Mouse (Mus musculus) lung, embryonic 16.5 days (tissue): ENCODE data around the gene Tbca. TPM values are rescaled to one million over a fixed set of nuclear protein-coding genes. Genes with fewer than 3 reads are reported as not detected.

Experiments used
- ATAC-seq: fragments of 200-750 bp; cut with Nextera tagmentation; 2 replicates; pipeline ENCODE4 v1.8.0; 2017; ENCODE audit warnings: low read depth, mild to moderate bottlenecking, moderate library complexity
- H3K27ac ChIP-seq: fragments of 300-500 bp; sonication (generic); 2 replicates; pipeline ENCODE4 v1.5.1; 2014; ENCODE audit warnings: mild to moderate bottlenecking, control low read depth, low read length
- H3K27me3 ChIP-seq: fragments of 300-500 bp; sonication (generic); 2 replicates; pipeline ENCODE4 v1.6.1; 2014; ENCODE audit warnings: low read depth, low read length, mixed read lengths; ENCODE audit not compliant: control insufficient read depth, insufficient read depth
- H3K36me3 ChIP-seq: fragments of 300-500 bp; sonication (generic); 2 replicates; pipeline ENCODE4 v1.6.1; 2014; ENCODE audit warnings: low read length; ENCODE audit not compliant: control insufficient read depth, insufficient read depth
- H3K4me1 ChIP-seq: fragments of 300-500 bp; sonication (generic); replicated peaks from 2 replicates; pipeline ENCODE4 v1.6.1; 2014; ENCODE audit warnings: low read length, mixed read lengths; ENCODE audit not compliant: control insufficient read depth, insufficient read depth
- H3K4me2 ChIP-seq: fragments of 300-500 bp; sonication (generic); 2 replicates; pipeline ENCODE4 v1.6.1; 2014; ENCODE audit warnings: low read depth, low read length, control low read depth
- H3K4me3 ChIP-seq: fragments of 300-500 bp; sonication (generic); 2 replicates; pipeline ENCODE4 v1.5.1; 2014; ENCODE audit warnings: mild to moderate bottlenecking, low read length, control low read depth
- H3K9ac ChIP-seq: fragments of 300-500 bp; sonication (generic); 2 replicates; pipeline ENCODE4 v1.6.1; 2014; ENCODE audit warnings: low read length, control low read depth
- H3K9me3 ChIP-seq: fragments of 300-500 bp; sonication (generic); 2 replicates; pipeline ENCODE4 v1.6.1; 2016; ENCODE audit warnings: low read length; ENCODE audit not compliant: control insufficient read depth
- WGBS: fragments of 180-500 bp; shearing (Covaris S2); extraction: QIAGEN DNeasy Blood & Tissue Kit; methylation state at CpG from one replicate; pipeline ENCODE4 v1.1.7; 2014; 5-methylcytosine and 5-hydroxymethylcytosine counted together
- polyA plus RNA-seq: library from polyadenylated mRNA; unstranded; fragments of >200 nt; fragmentation: Nextera tagmentation; extraction: Ambion mirVana; gene quantifications from 2 replicates; pipeline ENCODE4 v1.2.1, GENCODE M21; 2015

The Tbca gene
- polyA plus RNA-seq, 1 experiment from 2014 or later: 225 TPM

DNA sequence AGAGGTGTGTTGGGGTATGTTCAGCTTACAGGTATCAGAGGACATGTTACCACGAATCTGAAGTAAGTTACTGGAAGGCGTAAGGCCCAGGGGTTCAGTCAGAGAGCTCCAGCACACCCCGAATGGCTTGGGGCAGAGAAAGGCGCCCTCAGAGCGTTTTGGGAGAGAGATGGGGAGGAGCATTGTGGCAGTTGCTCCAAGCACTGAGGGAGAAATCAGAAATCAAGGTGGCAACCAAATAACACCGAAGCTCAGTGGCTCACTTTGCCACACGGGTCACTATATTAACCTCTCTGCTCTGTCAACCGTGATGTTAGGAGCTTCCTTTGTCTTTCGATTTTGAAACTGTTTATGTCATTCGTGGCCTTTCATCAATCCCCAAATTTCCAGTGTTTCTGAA is 93.5 kb downstream of the Tbca start:
- Histone ChIP-seq H3K36me3 (no peaks in the 10 kb centered on the region), H3K9me3 (no peaks in the 10 kb centered on the region), H3K9ac (no peak overlapping the region), H3K4me2 (no peak overlapping the region), H3K4me1 (peaks cover 19% of the 10 kb centered on the region), H3K27me3 (peaks cover 81% of the 10 kb centered on the region), H3K27ac (no peak overlapping the region), H3K4me3 (no peak overlapping the region; the same call in 1 of the 2 replicates)
- ATAC-seq: no peak
- 3% methylated on average over 10 of the region's 10 CpGs for WGBS

DNA sequence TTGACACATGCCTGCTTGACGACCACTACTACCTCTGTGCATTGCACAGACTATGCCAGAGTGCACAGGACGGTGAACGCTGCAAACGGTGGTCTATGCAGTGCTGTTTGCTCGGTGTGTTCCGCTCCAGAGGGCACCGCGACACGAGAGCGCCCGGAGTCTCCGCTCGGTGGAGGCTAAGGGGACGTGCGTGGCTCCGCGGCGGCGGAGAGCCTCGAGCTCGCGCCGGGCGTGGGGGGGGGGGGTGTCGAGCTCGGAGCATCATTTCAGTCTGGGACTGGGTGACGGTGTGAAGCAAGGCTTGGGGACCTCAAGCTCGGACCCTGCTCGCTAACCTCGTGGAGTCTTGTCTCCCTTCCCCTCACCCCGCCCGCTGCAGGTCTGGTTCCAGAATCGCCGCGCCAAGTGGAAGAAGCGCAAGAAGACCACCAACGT is 94.0 kb downstream of the Tbca start:
- H3K9ac ChIP-seq: no peak overlapping the region
- H3K36me3 ChIP-seq: no peaks in the 10 kb centered on the region
- peak overlapping the region; percentile 51 for H3K4me3 ChIP-seq
- H3K4me2 ChIP-seq: peak overlapping the region; percentile 80
- H3K27me3 ChIP-seq: peaks cover 81% of the 10 kb centered on the region
- ATAC-seq: peak; percentile 37
- under 1% methylated on average over 32 of the region's 37 CpGs for WGBS
- no peaks in the 10 kb centered on the region for H3K9me3 ChIP-seq
- H3K4me1 ChIP-seq: peaks cover 19% of the 10 kb centered on the region
- H3K27ac ChIP-seq: no peak overlapping the region

DNA sequence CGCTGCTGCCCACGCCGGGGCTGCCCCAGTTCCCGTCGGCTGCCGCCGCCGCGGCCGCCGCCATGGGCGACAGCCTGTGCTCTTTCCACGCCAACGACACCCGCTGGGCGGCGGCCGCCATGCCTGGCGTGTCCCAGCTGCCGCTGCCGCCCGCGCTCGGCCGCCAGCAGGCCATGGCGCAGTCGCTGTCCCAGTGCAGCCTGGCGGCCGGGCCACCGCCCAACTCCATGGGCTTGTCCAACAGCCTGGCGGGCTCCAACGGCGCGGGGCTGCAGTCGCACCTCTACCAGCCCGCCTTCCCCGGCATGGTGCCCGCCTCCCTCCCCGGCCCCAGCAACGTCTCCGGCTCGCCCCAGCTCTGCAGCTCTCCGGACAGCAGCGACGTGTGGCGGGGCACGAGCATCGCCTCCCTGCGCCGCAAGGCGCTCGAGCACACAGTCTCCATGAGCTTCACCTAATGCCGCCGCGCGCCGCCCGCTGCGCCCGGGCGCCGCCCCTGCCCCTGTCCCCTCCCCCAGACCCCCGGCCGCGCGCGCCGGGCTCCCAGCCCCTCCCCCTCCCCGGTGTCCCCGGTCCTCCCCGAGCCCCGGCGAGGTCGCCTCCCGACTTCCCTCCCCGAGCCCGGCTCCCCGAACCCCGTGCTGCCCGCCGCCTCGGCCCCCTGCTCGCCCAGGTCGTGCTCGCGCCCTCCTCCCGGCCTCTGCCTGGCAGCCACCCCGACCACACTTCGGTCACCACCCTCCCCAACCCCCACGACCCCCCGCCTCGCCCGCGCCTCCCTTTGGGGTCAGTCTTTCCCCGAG is 94.7 kb downstream of the Tbca start:
- H3K4me3 ChIP-seq: peak overlapping the region; percentile 51
- peaks cover 84% of the 10 kb centered on the region for H3K27me3 ChIP-seq
- H3K4me2 ChIP-seq: peak overlapping the region; percentile 80
- H3K27ac ChIP-seq: no peak overlapping the region
- no peak overlapping the region for H3K9ac ChIP-seq
- under 1% methylated on average over 55 of the region's 95 CpGs for WGBS
- peaks cover 19% of the 10 kb centered on the region for H3K4me1 ChIP-seq
- H3K36me3 ChIP-seq: no peaks in the 10 kb centered on the region
- H3K9me3 ChIP-seq: no peaks in the 10 kb centered on the region
- ATAC-seq: peak; percentile 81

DNA sequence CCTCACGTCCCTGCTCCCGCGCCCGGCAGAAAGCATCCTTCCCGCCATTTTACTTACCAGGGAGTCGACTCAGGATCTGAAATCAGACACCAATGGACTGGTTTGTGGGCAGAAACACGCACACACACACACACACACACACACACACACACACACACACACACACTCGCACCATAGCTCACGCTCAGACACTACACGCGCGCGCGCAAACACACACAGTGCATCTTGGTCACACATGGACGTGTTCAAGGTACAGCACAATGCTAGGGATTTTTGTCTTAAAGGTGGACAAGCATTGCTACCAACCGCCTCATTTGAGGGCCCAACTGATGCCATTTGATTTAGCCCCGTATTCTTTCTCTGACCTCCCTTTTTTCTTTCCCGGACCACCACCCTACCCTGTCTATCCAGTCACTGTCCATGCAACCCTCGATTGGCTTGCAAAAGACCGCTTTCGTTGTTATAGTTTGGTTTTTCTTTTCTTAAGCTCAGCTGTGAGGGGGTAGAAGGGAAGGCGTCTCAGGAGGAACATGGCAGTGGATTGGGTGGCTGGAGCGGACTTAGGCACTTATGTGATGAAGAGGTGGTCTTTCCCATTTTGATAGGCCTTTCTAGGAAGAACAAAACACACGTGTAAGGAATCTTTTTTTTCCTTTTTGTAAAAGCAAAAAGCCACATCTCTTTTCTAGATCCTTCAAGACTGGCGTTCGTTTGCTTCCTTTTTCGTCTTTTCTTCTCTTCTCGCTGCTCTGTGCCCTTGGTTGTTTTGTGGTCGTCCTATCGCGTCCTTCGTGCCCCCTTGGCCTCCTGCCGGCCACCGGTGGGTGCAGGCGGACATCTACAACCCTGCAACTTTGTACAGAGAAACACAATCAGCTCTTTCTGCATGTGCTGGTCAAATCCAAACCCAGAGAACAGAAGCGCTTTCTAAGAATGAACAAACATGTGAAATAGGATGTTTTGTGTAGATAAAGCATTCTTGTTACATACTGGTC is 95.6 kb downstream of the Tbca start:
- WGBS: 2% methylated on average over 36 of the region's 36 CpGs
- Histone ChIP-seq H3K4me1 (peaks cover 19% of the 10 kb centered on the region), H3K27ac (no peak overlapping the region), H3K36me3 (no peaks in the 10 kb centered on the region), H3K4me3 (peak overlapping the region; percentile 51), H3K9ac (no peak overlapping the region), H3K4me2 (peak overlapping the region; percentile 80), H3K9me3 (no peaks in the 10 kb centered on the region), H3K27me3 (peaks cover 88% of the 10 kb centered on the region)
- ATAC-seq: no peak

DNA sequence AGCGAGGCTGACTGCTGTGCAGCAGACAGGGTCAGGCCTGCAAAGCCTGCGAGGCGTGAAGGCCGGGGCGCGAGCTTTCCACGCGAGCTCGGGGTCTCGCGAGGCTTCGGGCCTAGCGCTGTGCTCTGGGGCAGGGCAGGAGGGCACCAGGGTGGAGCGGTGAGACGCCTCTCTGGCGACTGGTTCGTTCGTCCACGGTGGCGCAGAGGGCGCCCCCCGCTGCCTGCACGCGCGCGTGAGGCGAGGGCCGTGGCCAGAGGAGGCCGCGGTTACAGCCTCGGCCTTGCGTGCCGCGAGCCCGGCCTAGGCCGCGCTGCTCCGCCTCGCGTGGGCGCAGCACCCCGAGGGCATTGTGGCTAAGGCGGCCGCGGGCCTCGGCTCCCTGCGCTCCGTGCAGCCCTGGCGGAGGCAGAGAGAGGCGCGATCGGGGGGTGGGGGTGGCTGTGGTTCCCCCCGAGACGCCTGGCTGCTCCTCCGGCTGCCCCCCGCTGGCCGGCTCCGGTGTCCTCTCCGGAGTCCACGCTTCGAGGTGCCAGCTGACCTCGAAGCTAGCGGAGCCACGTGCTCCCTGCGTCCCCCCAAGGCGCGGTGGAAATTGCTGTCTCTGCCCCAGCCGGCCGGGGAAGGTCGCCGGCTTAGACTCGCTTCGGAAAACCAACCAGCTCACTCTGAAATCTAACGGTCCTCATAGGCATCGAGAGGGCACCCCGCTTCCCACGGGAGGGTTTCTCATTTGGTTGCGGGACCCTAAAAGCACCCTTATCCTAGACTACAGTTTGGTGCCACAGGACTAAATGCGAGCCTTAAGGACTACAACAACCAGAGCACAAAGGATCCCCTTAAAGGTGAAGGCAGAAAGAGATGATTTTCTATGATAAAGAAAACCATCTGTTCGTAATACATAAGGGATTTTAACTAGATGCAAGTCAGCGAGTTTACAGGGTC is 96.9 kb downstream of the Tbca start:
- WGBS: 2% methylated on average over 55 of the region's 81 CpGs
- Histone ChIP-seq H3K9me3 (no peaks in the 10 kb centered on the region), H3K9ac (no peak overlapping the region), H3K4me3 (peak overlapping the region; percentile 20), H3K4me2 (peak overlapping the region; percentile 18; the same call in 1 of the 2 replicates), H3K27ac (no peak overlapping the region), H3K36me3 (no peaks in the 10 kb centered on the region), H3K27me3 (peaks cover 83% of the 10 kb centered on the region), H3K4me1 (peaks cover 19% of the 10 kb centered on the region)
- no peak for ATAC-seq

Other genes starting within 250 kb of the Tbca start
- not detected in 2 replicates for gene Otp, start 86.7 kb downstream of the Tbca start, polyA plus RNA-seq
- 18.9 and 19.9 TPM in 2 replicates for gene Wdr41, start 187.4 kb downstream of the Tbca start, polyA plus RNA-seq